Mouse (Mus musculus) neural tube, embryonic 10.5 days (tissue): ENCODE results near the gene Nt5c1a.
"Not testable (repeated sequence)": the region's sequence is repeated elsewhere in the genome, so short reads cannot be mapped to it uniquely, and the experiment has no call there.

Experiments
- DNase-seq: peaks from one replicate; pipeline ENCODE4 v3.0.0-alpha.2; 2017; ENCODE audit warnings: low spot score; ENCODE audit errors: extremely low spot score

Nt5c1a gene

GRCm38 (mm10) chr4:123201186-123202093, at the start of gene Nt5c1a:
Gene Nt5c1a, plus strand, starts transcription at chr4:123201504.
- DNase-seq, result peak; percentile 49

GRCm38 (mm10) chr4:123152003-123152402, 49.3 kb upstream of the Nt5c1a start:
- no peak for DNase-seq

GRCm38 (mm10) chr4:123152976-123153375, 48.3 kb upstream of the Nt5c1a start:
- DNase-seq, result no peak

GRCm38 (mm10) chr4:123155004-123155403, 46.3 kb upstream of the Nt5c1a start:
- no peak for DNase-seq

GRCm38 (mm10) chr4:123155427-123155826, 45.9 kb upstream of the Nt5c1a start:
- DNase-seq, result no peak

- no peak for DNase-seq
Observed at GRCm38 (mm10) chr4:123155840-123156239, 45.5 kb upstream of the Nt5c1a start.

- no peak for DNase-seq
Observed at GRCm38 (mm10) chr4:123160571-123160970, 40.7 kb upstream of the Nt5c1a start.

- DNase-seq, result not testable (repeated sequence)
Observed at GRCm38 (mm10) chr4:123161251-123161650, 40.1 kb upstream of the Nt5c1a start.

- no peak for DNase-seq
Observed at GRCm38 (mm10) chr4:123162305-123162917, 38.9 kb upstream of the Nt5c1a start.

GRCm38 (mm10) chr4:123164157-123164556, 37.1 kb upstream of the Nt5c1a start:
- no peak for DNase-seq

- no peak for DNase-seq
Observed at GRCm38 (mm10) chr4:123171811-123172210, 29.5 kb upstream of the Nt5c1a start.

- DNase-seq, result peak; percentile 65
Observed at GRCm38 (mm10) chr4:123182328-123183238, 18.7 kb upstream of the Nt5c1a start, which contains the start of gene Hpcal4. Gene Hpcal4, plus strand, starts transcription at chr4:123183227.

- DNase-seq, result peak; percentile 89
Observed at GRCm38 (mm10) chr4:123183239-123184056, 17.9 kb upstream of the Nt5c1a start.

- DNase-seq, result no peak
Observed at GRCm38 (mm10) chr4:123184816-123185215, 16.5 kb upstream of the Nt5c1a start.

- DNase-seq, result no peak
Observed at GRCm38 (mm10) chr4:123192336-123192735, 9.0 kb upstream of the Nt5c1a start.

GRCm38 (mm10) chr4:123193791-123194190, 7.5 kb upstream of the Nt5c1a start:
- DNase-seq, result no peak

- no peak for DNase-seq
Observed at GRCm38 (mm10) chr4:123196695-123197094, 4.6 kb upstream of the Nt5c1a start.

GRCm38 (mm10) chr4:123200771-123201185, 526 bp upstream of the Nt5c1a start:
- peak; percentile 74 for DNase-seq

- peak; percentile 51 for DNase-seq
Observed at GRCm38 (mm10) chr4:123202094-123202420, 753 bp downstream of the Nt5c1a start.

- no peak for DNase-seq
Observed at GRCm38 (mm10) chr4:123207337-123207736, 6.0 kb downstream of the Nt5c1a start.

- no peak for DNase-seq
Observed at GRCm38 (mm10) chr4:123210996-123211395, 9.7 kb downstream of the Nt5c1a start.
